In the genomic region with DNA sequence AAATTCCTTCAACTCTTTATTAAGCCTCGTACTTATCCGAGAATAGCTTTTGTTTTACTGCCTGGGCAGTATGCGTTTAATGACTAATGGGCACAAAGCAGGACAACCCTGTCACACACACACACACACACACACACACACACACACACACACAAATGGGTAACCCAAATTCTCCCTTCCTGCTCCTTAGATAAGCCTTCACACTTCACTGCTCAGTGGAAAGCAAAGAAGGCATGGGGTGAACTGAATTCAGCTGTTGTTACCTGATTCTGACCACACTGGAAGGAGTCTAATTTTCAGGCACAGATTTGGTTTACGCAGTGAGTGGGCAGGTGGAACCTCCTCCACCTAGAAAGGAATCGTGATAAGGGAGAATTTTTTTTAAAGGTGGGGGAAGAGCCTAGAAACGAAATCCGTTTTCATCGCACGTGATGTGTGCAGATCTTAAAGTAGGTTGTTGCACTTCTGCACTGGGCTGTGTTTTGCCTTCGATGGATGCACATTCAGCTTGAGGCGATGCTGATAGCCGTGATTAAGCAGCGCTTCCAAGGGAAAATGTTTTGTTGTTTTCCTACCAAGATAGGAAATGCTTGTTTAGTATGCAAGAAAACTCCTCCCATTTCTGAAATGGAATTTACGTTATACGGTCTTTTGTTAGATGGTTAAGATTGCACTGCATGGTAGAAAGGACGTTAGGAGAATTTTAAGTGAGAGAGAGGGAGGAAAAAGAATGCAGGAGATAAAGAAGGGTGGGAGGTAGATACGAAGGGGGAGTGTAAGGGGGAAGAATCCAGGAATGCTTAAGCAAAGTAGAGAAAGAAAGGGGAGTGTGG, we compare ENCODE assay signal across 9 mouse cellular contexts.
DNase-seq lines count a peak whose midpoint lies in the region; ATAC-seq lines count a peak whose summit lies in the region.
"Had no signal": no experiment of that assay in that cellular context is flagged by ENCODE, and none has a peak within 500 bp of the region (broad histone marks: within the 10 kb centered on the region; RNA-seq: fewer than 3 reads in every experiment).

No protein-coding gene starts in this region.

- H3K9me3 ChIP-seq in hindbrain, embryonic 13.5 days, result no peaks in the 10 kb centered on the region
- H3K9me3 ChIP-seq in neural tube, embryonic 14.5 days (ENCODE audit: control insufficient read depth, low read length), result no peaks in the 10 kb centered on the region

- peak overlapping the region; percentile 58 for H3K9ac ChIP-seq in hindbrain, embryonic 13.5 days
- H3K9ac ChIP-seq in neural tube, embryonic 14.5 days (replicated peaks; ENCODE audit: low read depth, low read length), result no peak overlapping the region

- peak; percentile 52; the same call in 1 of the 2 replicates for ATAC-seq in hindbrain, embryonic 13.5 days (ENCODE audit: low FRiP score)
- peak; percentile 59 for ATAC-seq in neural tube, embryonic 14.5 days (ENCODE audit: low read depth)

- DNase-seq in embryo, embryonic 10.5 days (ENCODE audit: low spot score), result peak; percentile 12
- no peak for DNase-seq in embryo, embryonic 11 days
- DNase-seq in left cerebral cortex, postnatal 14 days (ENCODE audit: low spot score in 2 of 2), result peak; percentile 22 to 29
- no peak for DNase-seq in left cerebral cortex, postnatal 4 days
- DNase-seq in adrenal gland, postnatal 10 days, result no peak
- no peak for DNase-seq in layer of hippocampus, adult 18-20 months (ENCODE audit: low spot score in 2 of 2)
- DNase-seq: thymus, adult 18-20 months had no signal

- WGBS in hindbrain, embryonic 13.5 days, result 32% methylated on average over 17 of the region's 17 CpGs
- 31% methylated on average over 17 of the region's 17 CpGs for WGBS in neural tube, embryonic 14.5 days

- H3K27ac ChIP-seq in hindbrain, embryonic 13.5 days, result peak overlapping the region; percentile 72
- H3K27ac ChIP-seq in neural tube, embryonic 14.5 days (ENCODE audit: low read depth, low read length), result no peak overlapping the region

- no peaks in the 10 kb centered on the region for H3K36me3 ChIP-seq in hindbrain, embryonic 13.5 days
- H3K36me3 ChIP-seq in neural tube, embryonic 14.5 days (ENCODE audit: control insufficient read depth, insufficient read depth, low read length), result no peaks in the 10 kb centered on the region

- peak overlapping the region; percentile 53 for H3K4me2 ChIP-seq in hindbrain, embryonic 13.5 days
- peak overlapping the region; percentile 49 for H3K4me2 ChIP-seq in neural tube, embryonic 14.5 days (ENCODE audit: low read depth, low read length)

- H3K4me1 ChIP-seq in hindbrain, embryonic 13.5 days (replicated peaks), result peaks cover 6% of the 10 kb centered on the region; the same call in 1 of the 2 replicates
- H3K4me1 ChIP-seq in neural tube, embryonic 14.5 days (ENCODE audit: control insufficient read depth, insufficient read depth, low read length), result no peaks in the 10 kb centered on the region

- peak overlapping the region; percentile 26 for H3K4me3 ChIP-seq in hindbrain, embryonic 13.5 days
- H3K4me3 ChIP-seq in neural tube, embryonic 14.5 days (ENCODE audit: low read depth, low read length), result peak overlapping the region; percentile 17; the same call in 1 of the 2 replicates

- H3K27me3 ChIP-seq in hindbrain, embryonic 13.5 days, result no peaks in the 10 kb centered on the region
- no peaks in the 10 kb centered on the region for H3K27me3 ChIP-seq in neural tube, embryonic 14.5 days (ENCODE audit: control insufficient read depth, insufficient read depth, low read length)

- intact Hi-C loops in left cerebral cortex, postnatal 14 days (cut with DNase I), result loop anchor here (5.0 kb wide), 4 partner anchors 67 to 1192 kb away; partner anchors contain the start of gene Cnksr2
- intact Hi-C loops in left cerebral cortex, postnatal 4 days (cut with DNase I), result loop anchor here (5.0 to 10.0 kb wide), 6 partner anchors 309 to 1459 kb away; partner anchors contain the start of gene Cnksr2

Comparison
In these comparisons a context has a peak if more than half of its experiments do, and no peak if none do; other contexts are left out.
1. DNase-seq: peak in embryo, embryonic 10.5 days (single experiment) and left cerebral cortex, postnatal 14 days (2 of 2); none in embryo, embryonic 11 days (single experiment), left cerebral cortex, postnatal 4 days (single experiment), adrenal gland, postnatal 10 days (single experiment) and layer of hippocampus, adult 18-20 months (0 of 2).